Mouse (Mus musculus) 416B (cell line): ENCODE measurements around the gene Cux1.

Experiments used
- DNase-seq: peaks from one replicate; pipeline ENCODE4 v3.0.0; 2011; ENCODE audit warnings: low read depth

The Cux1 gene

DNA sequence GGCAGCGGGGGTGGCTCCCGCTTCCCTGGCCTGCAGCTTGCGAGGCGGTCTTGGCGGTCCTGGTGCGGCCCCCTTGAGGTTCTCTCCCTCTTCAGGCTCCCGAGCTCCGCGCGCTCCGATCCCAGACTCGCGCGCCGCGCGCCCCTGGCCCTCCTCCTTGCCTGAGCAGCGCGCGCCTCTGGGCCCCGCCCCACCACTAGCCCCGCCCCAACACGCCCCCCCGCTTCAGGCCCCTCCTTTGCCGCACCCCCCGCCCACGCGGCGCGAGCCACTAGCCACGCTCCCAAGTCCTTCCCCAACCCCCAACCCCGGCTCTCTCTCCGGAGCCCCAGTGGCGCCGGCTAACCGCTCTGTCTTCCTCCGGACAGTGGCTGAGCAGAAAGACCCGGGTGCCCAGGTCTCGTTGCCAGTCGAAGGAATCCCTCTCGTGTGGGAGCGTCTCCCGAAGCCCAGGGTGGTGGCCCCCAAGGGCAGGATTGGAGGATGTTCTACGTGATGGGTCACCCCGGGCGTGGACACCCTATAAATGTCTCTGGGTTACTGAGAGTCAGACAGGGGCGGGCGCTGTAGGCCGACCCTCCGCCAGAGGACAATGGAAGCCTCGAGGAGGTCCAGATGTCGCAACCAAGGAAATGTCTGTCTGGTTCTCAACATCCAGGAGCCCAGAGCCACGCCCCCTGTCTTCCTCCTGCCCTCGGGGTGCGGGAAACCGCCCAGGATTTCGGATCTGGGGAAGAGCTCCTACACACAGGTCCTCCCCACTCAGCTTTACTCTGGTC lies 322.3 kb downstream of the Cux1 start:
- no peak for DNase-seq

DNA sequence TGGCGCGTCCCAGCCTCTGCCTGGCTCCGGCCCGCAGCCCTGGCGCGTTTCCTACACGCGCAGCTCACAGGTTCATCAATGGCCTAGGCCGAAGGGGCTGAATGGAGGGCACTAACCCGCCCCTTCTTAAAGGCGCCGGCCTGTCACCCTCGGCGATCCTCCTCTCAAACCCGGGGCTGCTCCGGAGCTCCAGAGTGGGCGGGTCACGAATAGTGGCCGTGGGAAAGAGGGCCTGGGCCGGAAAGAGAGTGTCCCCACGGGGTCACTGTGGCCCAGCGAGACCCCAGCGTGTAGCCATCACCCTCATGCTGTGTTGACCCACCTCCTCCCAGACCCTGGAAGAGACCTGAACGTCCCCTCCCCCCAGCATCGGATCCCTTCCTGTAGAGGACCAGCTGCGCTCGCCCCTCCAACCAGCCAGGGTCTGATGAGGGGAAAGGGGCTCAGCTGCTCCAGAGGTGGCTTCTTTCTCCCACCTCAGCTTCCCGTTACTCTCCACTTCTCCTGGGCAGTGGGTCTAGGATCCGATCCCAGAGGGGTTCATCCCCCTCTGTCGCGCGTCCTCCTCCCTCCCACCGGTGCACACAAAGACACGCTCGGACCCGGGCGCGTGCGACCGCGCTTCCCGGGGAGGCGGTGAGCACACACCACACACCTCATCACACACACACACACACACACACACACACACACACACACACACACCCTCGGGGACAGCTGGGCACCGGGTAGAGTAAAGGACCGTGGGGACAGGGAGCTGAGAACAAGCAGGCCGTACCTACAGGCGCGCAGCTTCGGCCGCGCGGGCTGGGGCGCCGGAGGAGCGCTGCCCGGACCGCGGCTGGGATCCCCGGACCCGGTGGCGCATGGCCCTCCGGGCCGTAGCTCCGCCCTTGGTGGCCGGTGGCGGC lies 323.2 kb downstream of the Cux1 start:
- DNase-seq, result no peak

DNA sequence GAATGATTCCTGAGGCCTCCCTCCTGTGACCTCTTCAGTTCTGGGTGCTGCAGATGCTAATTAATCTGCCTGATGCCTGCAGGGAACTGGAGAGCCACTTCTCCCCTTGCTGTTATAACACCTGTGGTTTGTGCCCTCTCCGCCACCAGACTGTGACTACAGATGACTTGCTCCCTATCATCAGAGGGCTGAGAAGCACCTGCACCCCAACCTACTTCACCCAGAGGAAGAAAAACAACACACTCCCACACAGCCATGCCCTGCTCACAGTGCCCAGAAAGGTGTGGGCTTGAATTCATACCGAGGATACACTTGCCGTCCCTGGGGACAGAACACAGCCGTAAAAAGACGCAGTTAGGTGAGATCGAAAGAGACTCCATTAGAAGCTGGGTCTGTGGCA lies 326.1 kb downstream of the Cux1 start:
- DNase-seq, result no peak

DNA sequence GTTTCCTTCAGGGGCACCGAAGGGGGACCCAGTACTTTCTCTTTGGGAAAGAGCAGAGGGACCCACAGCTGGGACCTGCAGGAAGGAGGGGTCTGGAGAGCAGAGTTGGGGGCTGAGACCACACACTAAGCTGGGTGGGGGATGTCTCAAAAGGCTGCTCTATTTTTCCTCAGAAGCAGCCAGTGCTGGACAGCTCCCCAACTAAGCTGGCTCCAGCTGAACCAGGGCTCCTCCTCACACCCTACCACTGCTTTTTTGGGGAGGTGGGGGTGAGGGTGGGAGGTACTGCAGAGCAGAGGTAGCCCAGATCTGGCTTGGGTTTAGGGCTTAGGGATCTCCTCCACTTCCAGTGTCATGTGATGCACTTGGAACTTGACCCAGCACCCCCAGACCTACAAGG lies 326.9 kb downstream of the Cux1 start:
- DNase-seq, result peak; percentile 18

DNA sequence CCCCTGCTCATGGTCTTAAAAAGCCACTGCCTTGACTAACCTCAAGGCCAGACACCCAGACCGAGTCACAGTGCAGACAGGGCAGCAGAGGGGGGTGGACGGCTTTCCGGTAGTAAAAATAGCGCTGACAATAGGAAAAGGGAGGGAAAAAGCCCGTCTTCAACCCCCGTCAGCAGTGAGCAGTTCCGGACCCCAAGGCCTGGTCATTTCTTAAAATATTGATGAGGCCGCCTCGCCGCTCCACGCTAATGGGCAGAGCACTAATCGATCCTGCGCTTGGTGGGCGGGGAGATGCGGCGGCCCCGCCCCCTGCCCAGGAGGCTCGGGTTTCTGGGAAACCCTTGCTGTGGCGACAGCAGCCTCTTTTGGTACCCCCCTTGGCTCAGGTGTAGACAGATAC lies 329.7 kb downstream of the Cux1 start:
- DNase-seq, result no peak

DNA sequence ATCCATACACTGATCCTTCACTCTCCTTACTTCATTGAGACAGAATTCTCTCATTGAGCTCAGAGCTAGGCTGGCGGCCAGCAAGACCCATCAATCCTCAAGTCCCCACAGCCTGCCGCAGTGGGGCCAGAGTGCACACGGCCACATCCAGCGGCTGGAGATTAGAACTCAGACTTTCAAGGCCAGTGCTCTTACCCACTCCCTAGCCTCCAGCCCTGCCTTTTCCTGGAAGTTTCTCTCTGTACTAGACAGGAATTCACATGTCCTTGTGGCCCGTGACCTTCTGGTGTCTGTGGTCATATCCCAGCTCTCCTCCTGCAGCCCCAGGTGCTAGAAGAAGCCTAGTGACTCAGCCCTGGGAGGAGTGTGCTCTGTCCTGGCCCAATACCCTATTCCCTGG lies 330.7 kb downstream of the Cux1 start:
- DNase-seq, result no peak

DNA sequence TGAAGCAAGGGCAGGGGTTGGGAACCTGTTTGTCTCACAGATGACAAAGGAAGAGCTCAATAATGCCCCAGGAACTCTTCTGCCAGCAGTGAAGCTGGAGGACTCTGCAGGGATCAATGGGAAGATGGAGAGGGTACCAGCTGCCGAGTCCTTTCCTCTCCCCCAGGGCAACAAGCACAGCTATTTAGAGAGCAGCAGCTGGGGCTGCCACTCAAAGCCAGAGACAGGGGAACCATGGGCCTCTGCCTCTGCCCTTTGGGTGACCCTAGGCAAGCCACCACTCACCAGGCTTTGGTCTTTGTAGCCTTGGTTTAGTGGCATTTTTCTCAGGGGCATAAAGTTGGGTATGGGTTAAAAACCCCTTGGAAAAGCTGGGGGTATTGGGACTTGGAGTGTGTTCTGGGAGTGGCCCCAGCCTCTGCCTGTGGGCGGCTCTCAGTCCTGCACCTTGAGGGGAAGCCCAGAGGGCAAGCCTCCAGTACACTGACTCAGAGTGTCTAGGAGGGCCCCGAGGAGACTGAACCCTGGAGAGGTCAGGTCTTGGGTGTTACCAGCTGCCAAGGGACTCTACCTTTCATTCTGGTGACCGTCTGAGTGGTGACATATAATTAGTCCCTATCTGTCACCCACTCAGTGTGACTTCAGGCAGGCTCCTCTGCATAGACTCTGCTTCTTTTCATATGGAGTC lies 336.8 kb downstream of the Cux1 start:
- no peak for DNase-seq

DNA sequence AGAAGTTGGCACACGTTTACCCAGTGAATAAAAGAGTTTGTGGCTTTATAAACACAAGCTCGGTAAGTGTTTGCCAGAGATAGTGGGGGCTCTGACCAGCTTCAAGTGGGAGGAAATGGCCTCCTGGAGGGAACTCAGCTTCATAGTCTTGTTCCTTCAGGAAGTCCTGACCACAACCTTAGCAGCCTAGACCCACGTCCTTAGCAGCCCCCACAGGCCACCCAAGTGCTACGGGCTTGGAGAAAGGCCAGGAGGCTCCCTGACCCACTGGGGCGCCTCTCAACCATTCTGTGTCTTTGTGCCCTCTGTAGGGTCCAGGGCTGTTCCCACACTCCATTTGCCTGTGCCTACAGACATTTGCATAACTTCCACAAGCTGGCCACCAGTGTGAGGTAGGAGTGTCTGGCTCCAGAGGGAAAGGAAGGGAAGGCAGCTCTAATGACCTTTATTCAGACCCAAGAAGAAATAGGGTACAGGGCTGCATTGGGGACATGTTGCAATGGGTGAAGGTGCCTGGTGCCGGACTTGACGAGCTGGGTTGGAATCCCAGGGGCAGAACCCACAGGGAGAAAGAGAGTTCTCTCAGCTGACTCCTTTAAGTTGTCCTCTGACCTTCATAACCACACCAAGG lies 340.9 kb downstream of the Cux1 start:
- DNase-seq, result peak; percentile 75

DNA sequence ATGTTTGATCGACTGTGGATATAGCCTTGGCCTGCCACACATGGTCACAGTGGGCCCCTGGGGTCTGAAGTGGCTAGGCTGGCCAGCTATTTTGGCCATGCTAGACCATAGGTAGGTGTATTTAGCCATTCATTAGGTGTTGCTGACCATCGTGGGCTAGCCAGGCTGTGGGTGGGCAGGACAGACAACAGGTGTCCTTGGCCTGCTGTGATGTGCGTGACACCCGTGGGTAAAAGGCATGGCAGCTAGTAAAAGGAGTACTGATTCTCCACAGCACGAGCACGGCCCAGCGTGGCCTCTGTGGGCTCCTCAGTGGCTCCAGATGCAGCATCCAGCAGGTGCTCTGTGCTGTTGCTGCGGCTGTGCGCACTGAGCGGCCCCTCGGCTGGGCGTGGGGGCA lies 348.7 kb downstream of the Cux1 start:
- DNase-seq, result no peak

DNA sequence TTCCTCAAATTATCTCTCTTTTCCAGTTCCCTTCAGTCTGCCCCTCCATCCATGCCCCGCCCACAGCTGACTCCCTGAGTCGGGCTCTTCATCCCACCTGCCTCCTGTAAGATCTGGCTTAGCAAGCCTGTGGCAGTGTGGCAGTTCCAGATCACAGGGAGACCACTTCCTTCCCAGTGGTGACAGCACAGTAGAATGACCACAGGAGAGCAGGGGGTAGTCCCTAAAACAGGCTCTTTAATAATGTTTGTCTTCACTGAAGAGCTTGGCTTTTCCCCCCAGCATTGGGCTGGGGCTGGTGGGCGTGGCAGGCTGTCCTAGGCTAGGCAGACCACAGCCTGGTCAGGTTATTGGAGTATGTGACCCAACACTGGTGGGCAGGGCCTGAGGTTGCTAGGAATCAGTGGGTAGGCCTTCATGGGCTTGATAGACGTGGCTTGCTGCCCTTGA lies 349.3 kb downstream of the Cux1 start:
- DNase-seq, result peak; percentile 90

DNA sequence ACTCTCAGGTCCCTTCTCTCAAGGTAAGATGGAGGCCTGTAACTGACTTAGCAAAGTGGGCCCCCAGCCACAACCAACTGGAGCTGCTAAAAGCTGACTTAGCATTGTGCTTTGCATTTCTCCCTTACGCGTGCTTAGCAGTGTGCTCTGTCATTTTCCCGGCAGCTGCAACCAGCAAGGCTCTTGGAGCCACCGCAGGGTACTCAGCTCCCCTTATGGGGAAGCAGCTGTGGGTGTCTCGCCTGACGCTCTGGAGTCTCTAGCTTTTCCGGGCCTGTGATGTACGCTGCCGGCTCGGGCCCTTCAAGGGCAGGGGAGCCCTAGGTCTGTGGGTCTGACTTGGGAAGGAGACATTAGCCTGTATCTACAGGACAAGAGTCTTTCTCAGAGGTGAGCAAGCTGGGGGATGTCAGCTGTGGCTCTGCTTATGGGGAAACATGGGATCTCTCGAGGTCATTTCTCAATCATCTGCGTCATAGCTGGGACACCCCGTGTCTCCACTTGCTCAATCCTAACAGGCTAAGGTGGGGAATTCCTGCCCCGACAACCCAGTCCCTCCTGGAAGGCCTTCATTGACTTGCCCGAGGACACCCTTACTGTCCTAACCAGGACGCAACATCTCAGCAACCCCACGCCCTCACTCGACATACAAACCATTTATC lies 350.2 kb downstream of the Cux1 start:
- DNase-seq, result peak; percentile 56

DNA sequence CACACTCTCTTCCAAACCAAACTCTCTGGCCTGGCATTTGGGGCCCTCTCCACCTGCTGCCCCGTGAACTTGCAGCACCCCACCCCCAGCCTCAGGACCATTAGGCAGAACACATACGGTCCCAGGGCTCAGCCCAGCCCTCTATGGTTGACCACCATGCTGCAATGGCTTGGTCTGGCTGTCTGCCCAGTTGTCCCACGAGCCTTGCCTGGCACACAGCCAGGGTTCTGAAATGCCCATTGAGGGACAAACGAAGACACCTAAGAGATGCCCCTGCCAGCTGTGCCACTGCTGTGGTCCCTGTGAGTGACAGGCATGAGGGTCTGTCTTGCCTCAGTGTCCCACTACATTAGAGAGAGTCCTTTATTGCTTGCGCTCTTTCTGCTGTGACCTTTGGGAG lies 351.3 kb downstream of the Cux1 start:
- DNase-seq, result peak; percentile 89

DNA sequence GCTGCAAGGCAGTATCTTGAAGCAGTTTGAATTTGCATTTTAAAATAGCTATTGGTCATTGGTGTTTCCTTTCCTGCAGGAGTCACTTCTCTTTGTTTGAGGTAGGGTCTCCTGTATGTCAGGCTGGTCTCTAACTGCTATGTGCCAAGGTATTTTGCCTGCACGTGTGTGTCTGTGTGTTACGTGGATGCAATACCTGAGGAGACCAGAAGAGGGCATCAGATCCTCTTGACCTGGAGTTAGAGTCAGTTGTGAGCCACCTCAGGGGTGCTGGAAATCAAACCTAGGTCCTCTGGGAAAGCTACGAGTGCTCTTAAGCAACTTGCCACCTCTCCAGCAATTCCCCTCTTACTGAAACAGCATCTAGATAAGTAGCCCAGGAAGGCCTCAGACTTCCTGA lies 352.1 kb downstream of the Cux1 start:
- DNase-seq, result peak; percentile 52

DNA sequence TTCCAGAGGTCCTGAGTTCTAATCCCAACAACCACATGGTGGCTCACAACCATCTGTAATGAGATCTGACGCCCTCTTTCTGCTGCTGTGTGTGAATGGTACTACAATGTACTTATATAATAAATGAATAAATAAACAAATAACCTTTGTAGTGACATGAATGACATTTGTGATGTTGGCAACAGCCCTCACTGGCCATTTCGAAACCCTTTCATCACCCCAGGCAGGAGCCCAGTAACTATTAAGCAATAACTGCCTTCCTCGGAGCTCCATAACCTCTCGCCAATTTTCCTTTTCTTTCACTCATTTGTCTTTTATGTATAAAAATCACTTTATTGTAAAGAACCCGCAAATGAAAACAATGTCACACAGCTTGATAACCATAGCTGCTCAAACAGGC lies 353.6 kb downstream of the Cux1 start:
- peak; percentile 74 for DNase-seq

DNA sequence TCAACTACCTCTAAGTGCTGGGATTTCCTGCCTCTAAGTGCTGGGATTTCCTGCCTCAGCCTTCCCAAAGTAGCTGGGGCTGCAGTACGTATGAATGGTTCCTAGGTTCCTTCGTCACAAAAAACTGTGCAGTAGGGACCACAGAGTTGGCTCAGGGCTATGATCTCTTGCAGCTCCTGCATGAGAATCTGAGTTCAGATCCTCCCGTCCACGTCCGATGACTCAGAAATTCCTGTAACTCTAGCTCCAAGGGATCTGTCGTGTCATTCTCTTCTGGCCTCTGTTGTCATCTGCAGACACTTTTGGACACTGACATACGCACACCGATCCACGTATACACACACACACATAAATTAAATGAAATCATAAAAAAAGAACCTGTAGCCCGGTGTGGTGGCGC lies 354.6 kb downstream of the Cux1 start:
- peak; percentile 79 for DNase-seq

DNA sequence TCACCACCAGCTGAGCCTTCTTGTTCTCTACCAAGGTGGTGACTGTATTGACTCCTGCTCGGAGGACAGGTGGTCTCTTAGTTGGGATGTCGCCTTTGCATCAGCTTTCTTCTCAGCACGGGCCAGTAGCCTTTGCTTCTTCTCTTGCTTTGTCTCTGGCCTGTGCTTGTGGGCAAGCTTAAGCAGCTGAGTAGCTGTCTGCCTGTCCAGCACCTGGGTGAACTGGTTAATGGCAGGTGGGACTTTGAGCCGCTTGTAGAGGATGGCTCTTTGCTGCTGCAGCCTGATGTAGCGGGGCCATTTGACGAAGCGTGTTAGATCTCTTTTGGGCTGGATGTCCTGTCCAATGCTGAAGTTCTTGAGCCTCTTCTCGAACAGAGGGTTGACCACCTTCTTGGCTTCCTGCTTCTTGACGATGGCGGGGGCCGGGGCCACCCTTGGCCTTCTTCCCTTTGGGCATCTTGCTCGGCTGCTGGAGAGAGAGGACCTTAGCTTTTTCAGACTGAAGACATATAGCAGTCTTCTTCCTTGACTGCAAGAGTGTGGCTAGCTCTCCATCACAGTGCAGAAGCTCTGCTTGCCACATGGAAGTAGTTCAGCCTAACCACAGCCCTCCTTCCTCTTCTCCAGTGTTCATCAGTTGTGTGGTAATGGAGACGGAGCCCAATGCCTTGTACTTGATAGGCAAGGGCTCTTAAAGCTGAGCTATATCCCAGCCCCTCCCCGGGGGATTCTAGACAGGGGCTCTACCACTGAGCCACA lies 355.8 kb downstream of the Cux1 start:
- DNase-seq, result peak; percentile 65

DNA sequence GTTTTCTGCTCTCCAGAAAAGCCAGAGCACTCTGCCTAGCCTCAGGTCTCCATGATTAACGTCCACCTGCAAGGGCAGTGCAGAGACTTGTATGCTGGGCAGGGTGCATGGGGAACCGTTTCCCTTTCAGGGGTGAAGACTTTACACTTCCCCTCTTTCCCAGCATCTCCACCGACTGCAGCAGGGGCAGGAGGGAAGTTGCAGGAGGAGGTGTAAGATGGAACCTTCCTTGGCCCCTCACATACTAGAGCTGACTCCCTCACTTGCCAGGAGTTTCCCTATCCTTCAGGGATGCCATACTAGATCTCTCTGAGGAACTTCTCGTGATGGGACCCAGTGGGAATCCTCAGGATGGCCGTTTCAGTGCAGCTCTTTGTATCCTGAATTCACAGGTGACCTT lies 356.7 kb downstream of the Cux1 start:
- DNase-seq, result no peak

DNA sequence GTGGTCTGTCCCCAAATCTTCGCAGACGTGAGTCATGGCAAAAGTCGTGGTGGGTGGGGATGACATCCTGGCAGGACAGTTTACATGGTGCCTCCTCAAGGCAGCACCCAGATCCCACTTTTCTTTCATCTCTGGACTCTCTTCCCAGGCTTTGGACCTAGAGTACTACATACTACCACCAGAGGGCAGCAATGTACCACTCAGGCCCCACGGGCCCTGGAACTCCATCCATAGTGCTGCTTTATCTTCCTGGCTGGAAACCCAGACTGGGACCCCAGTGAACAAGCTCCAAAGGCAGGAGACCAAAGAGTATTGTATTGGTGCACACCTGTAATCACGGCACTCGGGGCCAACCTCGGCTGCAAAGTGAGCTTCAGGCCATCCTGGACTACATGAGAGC lies 365.5 kb downstream of the Cux1 start:
- peak; percentile 62 for DNase-seq

DNA sequence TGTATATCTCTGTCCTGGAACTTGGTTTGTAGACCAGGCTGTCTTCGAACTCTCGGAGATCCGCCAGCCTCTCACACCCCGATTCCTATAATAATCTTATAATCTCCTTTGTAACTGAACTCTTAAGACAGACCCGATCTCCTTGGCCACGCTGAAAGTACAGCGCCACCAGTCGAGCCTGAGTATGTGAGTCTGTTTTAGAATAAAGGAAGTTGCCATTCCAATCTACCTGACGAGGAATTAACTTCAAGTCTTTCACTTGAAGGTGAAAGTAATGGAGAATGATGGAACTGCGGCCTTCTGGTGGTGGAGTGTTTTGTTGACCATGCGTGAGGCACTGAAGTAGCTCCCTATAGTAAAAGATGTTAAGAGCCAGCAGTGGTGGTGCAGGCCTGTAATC lies 367.8 kb downstream of the Cux1 start:
- peak; percentile 53 for DNase-seq

DNA sequence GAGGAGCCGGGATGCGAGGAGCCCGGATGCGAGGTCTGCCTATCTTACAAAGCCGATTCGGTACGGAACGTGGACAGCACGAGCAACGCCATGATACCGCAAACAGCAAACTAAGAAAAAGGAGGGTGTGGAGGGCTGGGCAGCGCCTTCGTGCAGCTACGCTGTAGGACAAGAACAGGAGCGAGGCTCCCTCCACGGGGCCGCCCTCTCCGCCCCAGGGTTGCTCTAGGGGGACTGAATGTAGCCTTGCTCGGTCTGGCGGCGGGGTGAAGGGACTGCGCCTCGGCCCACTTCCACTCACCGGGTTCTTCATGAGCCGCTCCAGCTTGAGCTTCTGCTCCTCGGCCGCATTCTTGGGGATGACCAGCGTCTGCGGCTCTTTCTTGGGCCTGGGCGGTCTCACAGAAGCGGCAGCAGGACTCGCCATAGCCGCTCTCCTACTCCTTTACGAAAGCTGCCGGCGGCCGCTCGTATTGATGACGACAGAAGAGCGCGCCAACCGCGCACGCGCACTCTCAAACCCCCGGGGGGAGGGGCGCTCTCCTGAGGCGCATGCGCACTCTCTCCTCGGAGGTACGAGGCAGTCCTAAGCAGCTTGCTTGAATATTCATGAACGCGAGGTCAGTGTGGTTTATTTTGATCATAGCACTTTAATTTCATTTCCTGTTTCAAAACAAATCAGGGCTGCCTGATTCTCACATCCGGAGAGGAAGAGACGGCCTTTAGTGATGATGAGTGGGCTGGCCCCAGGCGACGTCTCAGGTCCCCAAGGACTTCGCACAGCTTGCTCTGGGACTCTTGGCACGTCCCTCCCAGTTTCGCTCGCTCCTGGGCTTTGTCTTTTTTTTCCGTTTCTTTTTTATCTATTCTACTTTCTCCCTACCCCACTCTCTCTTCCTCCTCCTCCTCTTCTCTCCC lies 368.6 kb downstream of the Cux1 start, which contains the start of gene Prkrip1:
Gene Prkrip1, minus strand, starts transcription at position 490 of the 918 bp plus-strand sequence.
- DNase-seq, result peak; percentile 97
